Mouse (Mus musculus) lung, adult 18-20 months (tissue): ENCODE measurements around the gene Acad12.
"Not testable (repeated sequence)": the region's sequence is repeated elsewhere in the genome, so short reads cannot be mapped to it uniquely, and the experiment has no call there.

Experiments used
- DNase-seq, 2 experiments: peaks; one replicate each; pipeline ENCODE4 v3.0.0; 2022; ENCODE audit warnings: mixed read lengths in 2 of 2

Gene Acad12

DNA sequence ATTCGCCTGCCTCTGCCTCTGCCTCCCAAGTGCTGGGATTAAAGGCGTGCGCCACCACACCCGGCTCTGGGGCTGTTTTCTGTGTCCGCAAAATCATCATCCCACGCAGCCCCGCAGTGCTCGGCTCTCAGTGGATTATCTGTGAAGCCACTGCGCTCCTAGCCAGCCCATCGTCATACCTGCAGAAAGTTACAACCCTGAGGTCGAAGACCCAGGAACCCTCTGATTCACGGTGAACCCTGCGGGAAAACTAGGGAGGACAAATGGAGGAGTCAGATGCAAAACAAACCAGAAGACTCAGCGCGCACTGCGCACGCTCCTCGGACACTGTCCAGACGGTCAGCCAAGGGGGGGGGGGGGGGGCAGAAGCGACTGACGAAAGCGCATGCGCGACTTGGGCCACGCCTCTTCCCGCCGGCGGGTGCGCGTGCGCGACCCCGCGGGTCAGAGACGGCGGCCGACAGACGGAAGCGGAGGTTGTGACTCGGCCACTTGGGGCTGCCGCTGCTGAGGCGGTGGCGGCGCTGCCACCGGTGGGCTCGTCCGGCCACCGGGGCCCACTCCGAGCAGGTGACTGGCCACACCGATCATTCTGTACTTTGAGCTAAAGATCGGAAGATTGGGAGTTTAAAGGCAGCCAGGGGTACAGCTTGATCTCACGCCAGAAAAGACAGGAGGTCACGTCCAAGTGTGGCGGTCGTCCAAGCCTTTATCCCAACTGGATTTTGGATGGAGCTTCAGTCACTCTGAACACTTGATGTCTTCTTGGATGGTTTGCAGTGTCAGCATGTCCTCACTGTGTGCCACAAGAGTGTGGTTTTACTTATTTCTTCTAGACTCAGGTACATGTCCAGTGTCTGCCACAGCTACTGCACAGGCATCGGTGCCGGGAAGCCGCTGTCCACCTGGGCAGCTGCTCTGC, at the start of gene Acad12:
Gene Acad12, minus strand, starts transcription at position 347 of the 922 bp plus-strand sequence.
- peak; percentile 84 to 88 for DNase-seq

DNA sequence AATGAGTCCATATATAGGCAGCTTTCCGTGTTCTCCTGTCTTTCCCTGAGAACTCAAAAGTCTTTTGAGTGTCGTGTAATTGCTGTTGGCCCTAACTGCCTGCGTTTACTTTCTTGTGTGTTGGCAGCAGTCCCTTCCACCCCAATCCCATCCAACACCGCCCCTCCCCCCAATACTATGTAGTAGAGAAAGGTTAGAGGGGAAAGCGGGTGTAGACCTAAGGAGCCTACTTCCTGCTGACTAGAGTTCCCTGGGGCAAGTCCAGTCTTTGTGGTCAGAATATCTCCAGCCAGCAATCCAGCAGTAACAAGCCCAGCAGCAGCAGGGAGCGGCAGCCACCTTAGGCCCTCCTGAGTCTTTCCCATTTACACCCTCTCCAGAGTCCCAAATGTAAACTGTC, 49.7 kb upstream of the Acad12 start:
- DNase-seq, result peak; percentile 23 to 55

GRCm38 (mm10) chr5:121667067-121667466, 48.3 kb upstream of the Acad12 start:
- no peak for DNase-seq

GRCm38 (mm10) chr5:121664971-121665370, 46.2 kb upstream of the Acad12 start:
- DNase-seq, result no peak

DNA sequence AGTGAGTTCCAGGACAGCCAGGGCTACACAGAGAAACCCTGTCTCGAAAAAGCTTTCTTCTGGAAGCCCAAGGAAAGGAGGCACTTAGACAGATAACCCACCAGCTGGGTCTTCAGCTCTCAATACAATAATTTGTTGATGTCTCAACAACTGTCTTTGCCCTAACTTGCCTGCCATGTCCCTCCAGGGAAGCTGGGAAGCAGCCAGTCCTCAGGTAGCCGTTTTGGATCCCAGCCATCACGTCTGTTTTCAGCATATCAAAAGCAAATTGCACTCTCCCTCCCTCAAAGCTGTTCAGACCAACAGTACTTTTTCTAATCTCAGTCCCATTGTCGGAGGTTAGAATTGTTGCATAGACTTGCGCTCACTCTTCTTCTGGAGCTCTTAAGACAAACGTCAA, 45.3 kb upstream of the Acad12 start:
- DNase-seq, result no peak

GRCm38 (mm10) chr5:121663456-121663855, 44.7 kb upstream of the Acad12 start:
- DNase-seq, result no peak

GRCm38 (mm10) chr5:121661494-121661893, 42.8 kb upstream of the Acad12 start:
- no peak for DNase-seq

GRCm38 (mm10) chr5:121660897-121661254, 42.1 kb upstream of the Acad12 start:
- DNase-seq, result peak in 1 of 2 experiments; percentile 17

- DNase-seq, result peak; percentile 92 to 95
Measured at GRCm38 (mm10) chr5:121660059-121660896, 41.5 kb upstream of the Acad12 start, which contains the start of the genes Acad10 and Brap. Acad10 (minus strand) TSS chr5:121660514. Brap (plus strand) TSS chr5:121660563.

DNA sequence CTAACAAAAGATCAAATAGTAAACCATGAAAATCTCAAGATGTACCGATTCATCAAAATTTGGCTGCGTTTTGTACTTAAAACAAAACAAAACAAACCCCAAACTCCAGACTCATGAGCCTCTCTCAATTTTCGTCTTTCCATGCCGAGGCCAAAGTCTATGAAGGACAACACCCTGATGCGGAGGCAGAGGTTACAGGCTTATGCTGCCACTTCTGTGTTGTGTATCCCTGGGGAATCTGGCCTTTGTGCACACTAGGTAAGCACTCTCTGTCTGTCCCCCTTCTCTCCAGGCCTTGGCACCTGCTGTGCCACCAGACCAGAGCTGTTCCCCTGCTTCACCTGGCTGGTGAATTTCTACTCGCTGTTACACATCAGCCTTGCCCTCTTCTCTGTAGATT, 38.9 kb upstream of the Acad12 start:
- DNase-seq, result not testable (repeated sequence)

- peak; percentile 55 to 72 for DNase-seq
Measured at GRCm38 (mm10) chr5:121656866-121657265, 38.1 kb upstream of the Acad12 start.

GRCm38 (mm10) chr5:121654526-121654925, 35.8 kb upstream of the Acad12 start:
- no peak for DNase-seq

- no peak for DNase-seq
Measured at GRCm38 (mm10) chr5:121649134-121649533, 30.4 kb upstream of the Acad12 start.

DNA sequence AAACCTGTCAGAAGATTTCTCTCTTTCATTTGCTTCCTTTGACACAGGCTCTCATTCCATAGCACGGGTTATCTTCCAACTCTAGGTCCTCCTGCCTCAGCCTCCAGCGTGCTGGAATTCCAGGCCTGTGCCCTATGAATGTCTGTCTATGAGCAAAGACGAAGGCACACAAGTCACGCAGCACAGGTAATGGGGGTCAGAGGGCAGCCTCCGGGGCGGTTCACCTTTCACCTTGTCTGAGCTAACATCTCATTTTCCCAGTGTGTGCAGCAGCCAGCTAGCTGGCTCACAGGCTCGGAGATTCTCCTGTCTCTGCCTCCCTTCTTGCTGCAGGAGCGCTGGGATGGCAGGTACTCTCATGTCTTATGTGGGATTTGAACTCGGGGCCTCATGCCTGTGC, 20.9 kb upstream of the Acad12 start:
- no peak for DNase-seq

DNA sequence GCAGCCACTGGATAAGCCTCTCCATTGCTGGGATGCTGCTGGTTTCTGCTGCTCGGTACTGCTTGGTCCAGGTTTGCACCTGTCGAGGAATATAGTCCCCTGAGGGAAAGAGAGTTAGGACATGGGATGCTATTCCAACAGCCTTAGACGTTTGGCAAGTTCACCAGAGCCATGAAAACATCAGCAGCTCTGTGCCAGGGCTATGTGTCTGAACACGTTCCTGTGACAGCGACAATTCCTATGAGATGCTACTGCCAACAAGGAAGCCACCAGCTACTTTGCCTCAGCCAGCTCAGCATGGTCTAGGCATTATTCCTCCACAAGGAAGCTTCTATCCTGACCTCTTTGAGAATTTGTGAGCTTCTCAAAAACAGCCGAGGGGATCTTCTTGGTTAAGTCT, 18.6 kb upstream of the Acad12 start:
- DNase-seq, result no peak

DNA sequence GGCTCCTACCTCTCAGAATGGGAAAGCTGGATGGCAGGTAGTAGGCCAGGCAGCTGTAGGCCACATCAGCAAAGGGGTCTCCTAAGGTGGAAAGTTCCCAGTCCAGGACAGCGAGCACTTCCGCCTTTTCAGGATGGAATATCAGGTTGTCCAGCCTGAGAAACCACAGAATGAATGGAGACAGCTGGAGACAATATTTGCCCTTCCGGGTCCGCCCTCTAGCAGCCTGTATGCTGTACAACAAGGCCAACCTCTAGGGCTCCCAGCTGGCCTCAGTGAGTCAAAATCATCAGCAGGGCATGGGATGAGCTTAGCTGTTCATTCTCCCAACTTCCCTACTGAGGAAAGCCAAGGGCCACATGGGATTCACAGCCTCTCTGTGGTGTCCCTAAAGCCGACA, 15.9 kb upstream of the Acad12 start:
- no peak for DNase-seq

GRCm38 (mm10) chr5:121632804-121633203, 14.1 kb upstream of the Acad12 start:
- no peak for DNase-seq

- peak in 1 of 2 experiments; percentile 13 for DNase-seq
Measured at GRCm38 (mm10) chr5:121631106-121631647, 12.4 kb upstream of the Acad12 start.

GRCm38 (mm10) chr5:121627871-121628270, 9.1 kb upstream of the Acad12 start:
- DNase-seq, result peak; percentile 73 to 74

DNA sequence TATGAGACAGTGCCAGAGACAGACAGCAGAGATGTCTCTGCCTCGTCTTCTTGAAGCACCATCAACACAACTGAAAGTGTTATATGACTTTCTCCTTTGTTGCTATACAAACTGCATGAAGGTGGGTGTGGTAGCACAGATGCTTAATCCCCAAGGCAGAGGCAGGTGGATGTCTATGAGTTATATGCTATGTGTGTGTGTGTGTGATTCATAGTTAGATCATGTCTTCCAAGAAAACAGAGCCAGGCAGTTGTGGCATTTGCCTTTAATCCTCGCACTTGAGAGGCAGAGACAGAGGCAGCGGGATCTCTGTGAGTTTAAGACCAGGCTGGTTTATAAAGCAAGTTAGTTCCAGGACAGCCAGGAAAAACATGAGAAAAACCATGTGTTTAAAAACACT, 4.5 kb upstream of the Acad12 start:
- no peak for DNase-seq

- DNase-seq, result no peak
Measured at GRCm38 (mm10) chr5:121621102-121621501, 2.4 kb upstream of the Acad12 start.

DNA sequence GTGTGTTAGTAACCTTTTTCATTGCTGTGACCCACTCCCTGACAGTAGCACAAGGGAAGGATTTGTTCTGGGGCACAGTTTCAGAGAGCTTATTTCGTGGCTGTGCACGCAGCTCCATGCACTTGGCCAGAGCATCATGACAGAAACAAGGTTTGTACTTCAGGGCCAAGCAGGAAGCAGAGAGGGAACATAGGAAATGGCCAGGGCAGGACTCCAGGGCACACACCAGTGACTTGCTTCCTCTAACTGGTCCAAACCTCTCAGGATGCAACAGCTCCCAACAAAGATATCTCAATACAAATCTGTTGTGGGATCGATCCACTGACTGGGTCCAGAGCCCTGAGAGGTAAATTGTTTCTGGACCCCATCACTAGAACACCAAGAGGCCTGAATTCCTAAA, 3.8 kb downstream of the Acad12 start:
- peak; percentile 32 to 60 for DNase-seq

DNA sequence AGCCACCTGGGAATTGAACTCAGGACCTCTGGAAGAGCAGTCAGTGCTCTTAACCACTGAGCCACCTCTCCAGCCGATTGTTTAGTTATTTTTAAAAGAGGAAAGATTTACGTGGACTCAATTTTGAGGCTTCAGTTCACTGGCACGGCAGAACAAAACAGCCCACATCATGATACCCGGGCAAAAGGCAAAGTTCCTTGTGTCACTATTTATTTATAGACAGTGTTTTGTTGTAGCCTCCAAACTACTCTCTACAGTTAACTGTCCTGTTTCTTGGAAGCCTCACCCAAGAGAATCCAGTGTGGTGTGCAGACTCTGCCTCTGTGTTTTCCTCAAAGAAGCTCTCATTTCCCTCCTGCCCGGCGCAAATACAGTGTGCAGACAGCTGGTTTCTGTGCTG, 6.7 kb downstream of the Acad12 start:
- no peak for DNase-seq
